In the genomic region with DNA sequence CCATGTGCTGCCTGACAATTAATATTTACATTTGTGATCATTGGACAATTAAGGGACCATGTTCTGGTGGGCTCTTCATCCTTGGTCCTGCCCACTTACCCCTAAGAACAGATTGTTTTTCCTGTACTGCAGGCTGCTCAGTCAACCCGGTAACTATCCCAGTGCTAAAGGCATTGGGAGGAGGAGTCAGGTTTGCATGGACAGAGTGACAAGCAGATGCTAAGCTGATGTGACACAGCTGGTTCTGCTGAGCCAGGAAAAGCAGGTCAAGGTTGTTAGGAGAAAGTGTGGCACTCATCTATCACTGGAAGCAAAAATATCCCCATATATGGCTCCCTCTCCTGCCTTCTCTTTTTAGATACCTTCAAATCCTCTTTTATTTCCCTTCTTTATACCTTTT, we compare ENCODE assay signal across 25 mouse cellular contexts.
"Had no signal": no experiment of that assay in that cellular context is flagged by ENCODE, and none has a peak within 500 bp of the region (broad histone marks: within the 10 kb centered on the region; RNA-seq: fewer than 3 reads in every experiment).

No protein-coding gene starts in this region.

- H3K9me3 ChIP-seq: heart, embryonic 10.5 days; heart, embryonic 12.5 days; hindbrain, embryonic 10.5 days; hindbrain, embryonic 12.5 days; intestine, embryonic 15.5 days; limb, embryonic 13.5 days; limb, embryonic 15.5 days; liver, embryonic 12.5 days had no signal

- H3K36me3 ChIP-seq: heart, embryonic 10.5 days; heart, embryonic 12.5 days; hindbrain, embryonic 10.5 days; hindbrain, embryonic 12.5 days; intestine, embryonic 15.5 days; limb, embryonic 13.5 days; limb, embryonic 15.5 days; liver, embryonic 12.5 days had no signal

- H3K27me3 ChIP-seq: heart, embryonic 12.5 days; hindbrain, embryonic 12.5 days; intestine, embryonic 15.5 days; limb, embryonic 15.5 days; liver, embryonic 12.5 days had no signal

- H3K27ac ChIP-seq: gastrocnemius, adult 2 months; heart, embryonic 10.5 days; hindbrain, embryonic 10.5 days; hindbrain, embryonic 12.5 days; hindbrain, embryonic 14.5 days; intestine, embryonic 15.5 days; limb, embryonic 13.5 days; limb, embryonic 15.5 days; liver, embryonic 12.5 days; liver, embryonic 14.5 days had no signal

- H3K4me1 ChIP-seq: heart, embryonic 10.5 days; hindbrain, embryonic 10.5 days; hindbrain, embryonic 12.5 days; intestine, embryonic 15.5 days; limb, embryonic 13.5 days; limb, embryonic 15.5 days; liver, embryonic 12.5 days had no signal

- H3K4me2 ChIP-seq: heart, embryonic 12.5 days; hindbrain, embryonic 12.5 days; hindbrain, embryonic 14.5 days; intestine, embryonic 15.5 days; limb, embryonic 13.5 days; limb, embryonic 15.5 days; liver, embryonic 12.5 days had no signal

- H3K4me3 ChIP-seq: gastrocnemius, adult 2 months; heart, embryonic 10.5 days; heart, embryonic 12.5 days; hindbrain, embryonic 10.5 days; hindbrain, embryonic 12.5 days; intestine, embryonic 15.5 days; limb, embryonic 13.5 days; limb, embryonic 15.5 days; liver, embryonic 12.5 days had no signal

- ATAC-seq: hindbrain, embryonic 16.5 days; inflammation-experienced regulatory T-cells, adult 6 months; intestine, embryonic 15.5 days; intestine, postnatal 0 days; liver, embryonic 12.5 days had no signal

- DNase-seq: gastrocnemius, adult 2 months; gastrocnemius, postnatal 10 days; gastrocnemius, postnatal 25 days; heart, adult 18-20 months; heart, postnatal 10 days; heart, postnatal 4 days; kidney, adult 9 months; kidney, postnatal 14 days; kidney, postnatal 4 days; layer of hippocampus, adult 9-11 months; layer of hippocampus, postnatal 36 days; left cerebral cortex, postnatal 4 days had no signal

- H3K9ac ChIP-seq: heart, embryonic 12.5 days; hindbrain, embryonic 12.5 days; hindbrain, embryonic 14.5 days; intestine, embryonic 15.5 days; limb, embryonic 13.5 days; limb, embryonic 15.5 days; liver, embryonic 12.5 days; liver, embryonic 14.5 days had no signal
